Mouse (Mus musculus) forebrain, embryonic 16.5 days (tissue): ENCODE data around the gene Pacs2. TPM values are rescaled to one million over a fixed set of nuclear protein-coding genes. Genes with fewer than 3 reads are reported as not detected.
A peak's percentile ranks its signal among the peaks of the same experiment; 100 is the strongest.

ENCODE experiments used
- ATAC-seq: fragments of 200-750 bp; cut with Nextera tagmentation; 2 replicates; pipeline ENCODE4 v1.8.0; 2017; ENCODE audit warnings: mild to moderate bottlenecking, moderate library complexity
- H3K27ac ChIP-seq: fragments of 300-500 bp; sonication (generic); 2 replicates; pipeline ENCODE4 v1.5.1; 2014; ENCODE audit warnings: low read length, control low read depth
- H3K27me3 ChIP-seq: fragments of 300-500 bp; sonication (generic); replicated peaks from 2 replicates; pipeline ENCODE4 v1.6.1; 2014; ENCODE audit warnings: low read length; ENCODE audit not compliant: control insufficient read depth, insufficient read depth
- H3K36me3 ChIP-seq: fragments of 300-500 bp; sonication (generic); 2 replicates; pipeline ENCODE4 v1.6.1; 2014; ENCODE audit not compliant: control insufficient read depth, insufficient read depth
- H3K4me1 ChIP-seq: fragments of 300-500 bp; sonication (generic); replicated peaks from 2 replicates; pipeline ENCODE4 v1.6.1; 2014; ENCODE audit warnings: low read length; ENCODE audit not compliant: control insufficient read depth, insufficient read depth
- H3K4me2 ChIP-seq: fragments of 300-500 bp; sonication (generic); 2 replicates; pipeline ENCODE4 v1.6.1; 2014; ENCODE audit warnings: mild to moderate bottlenecking, low read length, control low read depth
- H3K4me3 ChIP-seq: fragments of 300-500 bp; sonication (generic); replicated peaks from 2 replicates; pipeline ENCODE4 v1.5.1; 2014; ENCODE audit warnings: mild to moderate bottlenecking, low read length, control low read depth
- H3K9ac ChIP-seq: fragments of 300-500 bp; sonication (generic); replicated peaks from 2 replicates; pipeline ENCODE4 v1.6.1; 2014; ENCODE audit warnings: low read depth, low read length, control low read depth
- H3K9me3 ChIP-seq: fragments of 300-500 bp; sonication (generic); 2 replicates; pipeline ENCODE4 v1.6.1; 2016; ENCODE audit warnings: low read length; ENCODE audit not compliant: control insufficient read depth
- WGBS: fragments of 180-500 bp; shearing (Covaris S2); extraction: QIAGEN DNeasy Blood & Tissue Kit; methylation state at CpG from one replicate; pipeline ENCODE4 v1.1.7; 2014; 5-methylcytosine and 5-hydroxymethylcytosine counted together
- polyA plus RNA-seq: library from polyadenylated mRNA; unstranded; fragments of >200 nt; fragmentation: Nextera tagmentation; extraction: Ambion mirVana; gene quantifications from 2 replicates; pipeline ENCODE4 v1.2.1, GENCODE M21; 2015

Pacs2 gene
- polyA plus RNA-seq, 1 experiment from 2014 or later = 23.2 TPM

DNA sequence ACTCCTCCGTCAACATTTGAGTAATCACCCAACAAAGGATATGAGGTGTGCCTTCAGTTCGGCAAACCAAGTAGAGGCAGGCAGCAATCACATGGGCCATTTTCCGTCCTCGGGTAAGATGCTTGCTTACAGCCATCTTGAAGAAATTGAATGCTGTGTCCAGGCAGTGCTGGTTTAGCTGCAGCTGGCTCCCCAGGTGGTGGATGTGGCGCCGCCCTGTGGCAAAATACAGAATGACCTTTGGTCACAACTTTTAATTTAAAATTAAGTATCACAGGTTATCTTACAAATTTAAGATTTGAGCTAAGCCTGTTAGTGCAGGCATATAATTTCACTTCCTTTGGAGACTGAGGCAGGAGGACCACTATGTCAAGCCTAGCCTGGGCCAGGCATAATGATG, 26.4 kb upstream of the Pacs2 start:
- Histone ChIP-seq H3K4me1 (no peaks in the 10 kb centered on the region), H3K36me3 (peaks cover 21% of the 10 kb centered on the region), H3K9me3 (no peaks in the 10 kb centered on the region), H3K27ac (no peak overlapping the region), H3K27me3 (no peaks in the 10 kb centered on the region), H3K4me3 (no peak overlapping the region), H3K4me2 (no peak overlapping the region), H3K9ac (no peak overlapping the region)
- ATAC-seq = no peak
- WGBS = 70% methylated on average over 6 of the region's 6 CpGs

DNA sequence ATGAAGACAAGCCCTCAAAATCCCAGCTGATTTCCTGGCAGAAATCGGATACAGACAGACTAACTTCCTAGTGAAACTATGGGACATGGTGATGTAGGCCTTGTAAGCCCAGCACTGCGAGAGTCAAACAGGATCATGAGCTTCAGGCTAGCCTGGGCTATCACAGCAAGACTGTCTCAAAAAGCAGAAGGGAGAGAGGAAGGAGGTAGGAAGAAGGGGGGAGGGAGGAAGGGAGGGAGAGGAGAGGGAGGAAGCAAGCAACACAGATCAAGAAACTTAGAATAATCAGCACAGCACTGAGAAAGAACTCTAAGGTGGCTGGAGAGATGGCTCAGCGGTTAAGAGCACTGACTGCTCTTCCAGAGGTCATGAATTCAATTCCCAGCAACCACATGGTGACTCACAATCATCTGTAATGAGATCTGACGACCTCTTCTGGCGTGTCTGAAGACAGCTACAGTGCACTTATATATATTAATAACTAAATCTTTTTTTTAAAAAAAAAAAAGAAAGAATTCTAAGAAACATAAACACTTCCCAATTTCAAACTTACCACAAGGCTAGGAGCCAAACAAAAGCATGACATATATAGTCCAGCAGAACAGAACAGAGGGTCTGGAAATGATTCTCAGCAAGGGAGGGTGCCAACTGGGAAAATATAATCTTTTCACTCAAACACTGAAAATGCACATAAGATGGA, 23.5 kb upstream of the Pacs2 start:
- no peaks in the 10 kb centered on the region for H3K27me3 ChIP-seq
- no peaks in the 10 kb centered on the region for H3K9me3 ChIP-seq
- H3K4me2 ChIP-seq = no peak overlapping the region
- 91% methylated on average over 5 of the region's 5 CpGs for WGBS
- no peak for ATAC-seq
- no peak overlapping the region for H3K4me3 ChIP-seq
- no peak overlapping the region for H3K27ac ChIP-seq
- H3K9ac ChIP-seq = no peak overlapping the region
- H3K36me3 ChIP-seq = peaks cover 14% of the 10 kb centered on the region
- H3K4me1 ChIP-seq = no peaks in the 10 kb centered on the region

DNA sequence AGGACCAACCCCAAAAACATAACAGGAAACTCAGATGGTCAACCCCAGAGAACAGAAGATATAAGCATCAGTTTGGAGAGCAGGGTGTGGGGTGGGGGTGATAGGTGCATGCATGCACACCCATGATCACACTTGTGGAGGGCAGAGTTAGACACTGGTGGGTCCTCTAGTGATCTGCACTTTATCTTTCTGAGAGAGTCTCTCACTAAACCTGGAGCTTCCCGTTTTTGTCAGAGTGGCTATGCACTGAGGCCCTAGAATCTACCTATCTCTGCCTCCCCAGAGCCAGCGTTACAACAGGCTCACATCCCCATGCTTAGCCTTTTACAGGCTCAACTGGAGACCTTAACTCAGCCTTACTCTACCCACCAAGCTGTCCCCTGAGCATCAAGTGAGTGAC, 22.9 kb upstream of the Pacs2 start:
- H3K4me1 ChIP-seq = no peaks in the 10 kb centered on the region
- no peak overlapping the region for H3K27ac ChIP-seq
- H3K27me3 ChIP-seq = no peaks in the 10 kb centered on the region
- H3K9ac ChIP-seq = no peak overlapping the region
- H3K9me3 ChIP-seq = no peaks in the 10 kb centered on the region
- no peak overlapping the region for H3K4me3 ChIP-seq
- H3K4me2 ChIP-seq = no peak overlapping the region
- no peak for ATAC-seq
- H3K36me3 ChIP-seq = peaks cover 11% of the 10 kb centered on the region
- WGBS = 90% methylated on average over 2 of the region's 2 CpGs

DNA sequence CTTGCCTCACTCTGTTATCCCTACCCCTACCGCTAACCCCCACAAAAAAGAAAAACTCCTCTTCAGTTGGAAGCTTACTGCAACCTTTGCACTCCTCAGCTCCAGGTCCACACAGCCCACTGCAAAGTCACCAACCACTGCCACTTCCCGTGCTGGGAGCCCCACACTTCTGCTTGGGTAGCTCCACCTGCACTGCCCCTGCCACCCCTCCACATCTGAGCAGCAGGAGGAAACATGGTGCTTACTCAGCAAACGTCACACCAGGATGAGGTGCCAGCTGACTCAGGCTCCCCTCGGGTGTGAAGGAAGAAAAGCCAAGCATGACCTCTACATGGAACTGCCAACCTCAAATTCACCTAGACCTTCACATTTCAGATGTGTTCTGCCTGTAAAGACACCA, 20.2 kb upstream of the Pacs2 start:
- Histone ChIP-seq H3K4me3 (no peak overlapping the region), H3K4me2 (no peak overlapping the region), H3K9me3 (no peaks in the 10 kb centered on the region), H3K9ac (no peak overlapping the region), H3K27ac (no peak overlapping the region), H3K4me1 (peaks cover 13% of the 10 kb centered on the region), H3K36me3 (no peaks in the 10 kb centered on the region), H3K27me3 (no peaks in the 10 kb centered on the region)
- WGBS = 75% methylated on average over 4 of the region's 4 CpGs
- no peak for ATAC-seq

DNA sequence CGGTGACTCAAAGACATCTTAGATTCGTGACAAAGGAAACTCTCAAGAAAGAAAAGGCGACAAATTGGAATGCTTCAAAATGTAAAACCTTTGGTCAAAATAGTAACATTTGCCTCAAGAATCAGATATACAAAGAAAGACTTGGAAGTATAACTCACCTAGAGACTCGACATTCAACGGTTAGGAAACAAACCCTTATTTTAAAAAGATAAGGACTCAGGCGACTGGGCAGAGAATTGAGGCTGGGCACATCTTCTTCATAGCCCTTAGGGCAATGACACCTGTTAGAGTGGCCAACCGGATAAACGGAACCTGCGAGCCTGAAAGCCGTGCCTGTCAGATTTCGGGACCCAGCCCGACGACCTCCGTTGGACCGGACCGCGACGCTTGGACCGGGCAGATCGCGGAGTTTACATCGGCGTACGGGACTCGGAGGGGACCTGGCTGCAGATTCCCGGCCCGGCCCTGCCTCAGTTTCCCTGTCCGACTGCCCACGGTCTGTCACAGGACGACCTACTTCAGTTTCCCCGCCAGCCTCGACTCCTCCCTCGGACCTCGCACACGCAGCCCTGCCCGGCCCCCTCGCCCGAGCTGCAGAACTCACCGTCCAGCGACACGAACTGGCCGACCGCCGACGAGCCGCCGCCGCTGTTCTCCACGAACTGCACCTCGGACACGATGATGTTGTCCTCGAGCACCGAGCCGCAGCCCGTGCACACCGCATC, 14.6 kb upstream of the Pacs2 start:
- H3K9me3 ChIP-seq = no peaks in the 10 kb centered on the region
- no peaks in the 10 kb centered on the region for H3K36me3 ChIP-seq
- no peak for ATAC-seq
- peak overlapping the region; percentile 94 for H3K27ac ChIP-seq
- H3K4me1 ChIP-seq = peaks cover 18% of the 10 kb centered on the region
- H3K9ac ChIP-seq = peak overlapping the region; percentile 97
- WGBS = under 1% methylated on average over 56 of the region's 56 CpGs
- peak overlapping the region; percentile 93 for H3K4me2 ChIP-seq
- peak overlapping the region; percentile 92 for H3K4me3 ChIP-seq
- no peaks in the 10 kb centered on the region for H3K27me3 ChIP-seq

DNA sequence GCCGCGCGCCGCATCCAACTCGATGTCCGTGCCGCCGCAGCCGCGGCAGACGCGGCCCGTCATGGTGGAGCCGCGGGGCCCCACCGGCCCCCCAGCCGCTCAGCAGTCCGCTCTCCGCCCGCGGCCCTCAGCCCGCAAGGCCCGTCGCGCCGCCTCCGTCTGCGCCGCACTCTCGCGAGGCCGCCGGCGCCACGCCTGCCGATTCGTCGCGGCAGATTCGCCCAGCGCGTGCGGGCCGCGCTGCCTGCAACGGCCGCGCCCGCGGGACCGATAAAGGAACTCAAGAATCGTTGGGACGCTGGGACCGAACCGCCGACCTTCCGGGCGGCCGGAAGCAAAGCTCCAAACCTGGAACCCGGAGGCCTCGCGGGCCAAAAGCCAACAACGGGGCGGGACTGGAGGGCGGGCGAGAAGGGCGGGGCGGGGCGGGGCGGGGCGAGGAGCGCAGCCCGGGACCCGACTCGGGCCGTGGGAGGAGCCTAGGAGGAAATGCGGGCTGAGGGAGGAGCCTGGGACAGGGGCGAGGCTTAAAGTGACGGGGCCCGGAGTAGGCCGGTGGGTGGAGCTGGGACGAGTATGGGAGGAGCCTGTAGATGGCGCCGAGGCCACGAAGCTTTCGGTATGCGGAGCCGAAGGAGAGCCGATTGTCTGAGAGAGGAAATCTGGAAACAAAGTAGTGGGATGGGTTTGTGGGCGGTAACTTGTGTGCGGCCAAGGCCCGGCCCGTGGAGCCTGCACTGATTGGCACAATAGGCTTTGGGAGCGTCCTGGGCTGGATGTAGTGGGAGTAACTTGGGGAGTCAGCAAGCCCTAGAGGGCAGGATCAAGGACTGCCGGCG, 13.8 kb upstream of the Pacs2 start, which contains the start of gene Brf1:
Gene Brf1, minus strand, starts transcription at position 411 of the 839 bp plus-strand sequence.
- no peaks in the 10 kb centered on the region for H3K36me3 ChIP-seq
- peak; percentile 98 for ATAC-seq
- H3K4me2 ChIP-seq = peak within 1 kb of the TSS; percentile 93
- peak within 1 kb of the TSS; percentile 97 for H3K9ac ChIP-seq
- H3K27me3 ChIP-seq = no peaks in the 10 kb centered on the region
- peak within 1 kb of the TSS; percentile 92 for H3K4me3 ChIP-seq
- peaks cover 18% of the 10 kb centered on the region for H3K4me1 ChIP-seq
- under 1% methylated on average over 79 of the region's 96 CpGs for WGBS
- H3K27ac ChIP-seq = peak within 1 kb of the TSS; percentile 94
- H3K9me3 ChIP-seq = no peaks in the 10 kb centered on the region

DNA sequence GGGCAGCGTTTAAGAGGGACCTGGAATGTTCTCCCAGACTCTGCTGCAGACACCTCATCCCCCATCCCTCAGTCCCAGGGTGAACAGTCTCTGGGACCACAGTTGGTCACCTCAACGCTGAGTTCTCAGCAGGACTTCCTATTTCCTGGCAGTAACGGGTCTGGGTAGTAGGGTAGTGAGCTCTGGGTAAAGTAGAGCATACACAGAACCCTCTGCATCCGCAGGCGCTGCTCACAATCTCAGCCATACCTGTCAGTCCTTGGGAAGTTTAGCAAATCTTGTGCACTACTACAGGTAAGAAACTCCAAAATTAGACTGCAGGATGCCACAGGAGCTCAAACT, 13.2 kb upstream of the Pacs2 start:
- Histone ChIP-seq H3K27me3 (no peaks in the 10 kb centered on the region), H3K9me3 (no peaks in the 10 kb centered on the region), H3K27ac (peak overlapping the region; percentile 94), H3K9ac (peak overlapping the region; percentile 97), H3K4me2 (peak overlapping the region; percentile 65), H3K4me3 (peak overlapping the region; percentile 92), H3K36me3 (no peaks in the 10 kb centered on the region), H3K4me1 (peaks cover 18% of the 10 kb centered on the region)
- 7% methylated on average over 5 of the region's 5 CpGs for WGBS
- ATAC-seq = no peak

DNA sequence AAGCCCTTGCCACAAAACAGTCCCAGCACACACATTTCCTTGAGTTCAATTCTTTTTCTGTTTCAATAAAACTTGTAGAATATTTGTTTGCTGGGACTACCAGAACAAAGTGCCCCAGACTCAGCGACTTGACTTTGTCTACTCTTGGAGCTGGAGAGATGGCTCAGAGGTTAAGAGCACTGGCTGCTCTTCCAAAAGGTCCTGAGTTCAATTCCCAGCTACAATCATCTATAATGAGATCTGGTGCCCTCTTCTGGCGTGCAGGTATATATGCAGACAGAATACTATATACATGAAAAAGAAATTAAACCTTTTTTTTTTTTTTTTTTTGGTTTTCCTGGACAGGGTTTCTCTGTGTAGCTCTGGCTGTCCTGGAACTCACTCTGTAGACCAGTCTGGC, 11.6 kb upstream of the Pacs2 start:
- Histone ChIP-seq H3K9me3 (no peaks in the 10 kb centered on the region), H3K4me1 (peaks cover 18% of the 10 kb centered on the region), H3K4me3 (no peak overlapping the region), H3K27me3 (no peaks in the 10 kb centered on the region), H3K4me2 (no peak overlapping the region), H3K36me3 (no peaks in the 10 kb centered on the region), H3K27ac (no peak overlapping the region), H3K9ac (no peak overlapping the region)
- WGBS = 42% methylated on average over 2 of the region's 2 CpGs
- ATAC-seq = no peak

DNA sequence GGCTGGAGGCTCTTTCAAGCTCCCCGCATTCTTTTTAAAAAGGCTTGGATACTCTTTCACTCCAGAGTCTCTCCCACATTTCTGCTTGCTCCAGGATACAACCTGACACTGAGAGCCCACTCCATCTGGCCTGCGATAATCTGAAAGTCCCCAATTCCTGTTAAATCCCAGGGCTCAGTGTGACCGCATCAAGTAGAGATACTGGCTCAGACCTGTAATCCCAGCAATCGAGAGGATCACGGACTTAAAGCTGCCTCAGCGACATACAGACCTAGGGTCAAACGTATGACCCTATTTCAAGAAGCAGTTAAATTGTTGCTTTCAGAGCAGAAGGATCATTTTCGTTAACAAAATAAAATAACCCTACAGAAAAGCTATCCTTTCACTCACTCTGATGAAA, 10.3 kb upstream of the Pacs2 start:
- Histone ChIP-seq H3K4me1 (peaks cover 7% of the 10 kb centered on the region), H3K36me3 (no peaks in the 10 kb centered on the region), H3K9me3 (no peaks in the 10 kb centered on the region), H3K9ac (no peak overlapping the region), H3K4me3 (no peak overlapping the region), H3K27me3 (no peaks in the 10 kb centered on the region), H3K27ac (no peak overlapping the region), H3K4me2 (no peak overlapping the region)
- no peak for ATAC-seq
- 85% methylated on average over 8 of the region's 8 CpGs for WGBS
